Mouse (Mus musculus): Measurements from ENCODE around the gene Fignl1.
A peak's percentile ranks its signal among the peaks of the same experiment; 100 is the strongest.

The Fignl1 gene

GRCm38 (mm10) chr11:11831940-11832754, 23.4 kb upstream of the Fignl1 start:
- no peak for DNase-seq

GRCm38 (mm10) chr11:11831526-11831925, 22.8 kb upstream of the Fignl1 start:
- no peak for DNase-seq

- DNase-seq: no peak
Measured at GRCm38 (mm10) chr11:11830884-11831495, 22.2 kb upstream of the Fignl1 start.

- DNase-seq: no peak
Measured at GRCm38 (mm10) chr11:11829161-11830000, 20.6 kb upstream of the Fignl1 start.

- no peak for DNase-seq
Measured at GRCm38 (mm10) chr11:11828761-11829160, 20.0 kb upstream of the Fignl1 start.

GRCm38 (mm10) chr11:11828251-11828650, 19.5 kb upstream of the Fignl1 start:
- no peak for DNase-seq

- DNase-seq: no peak
Measured at GRCm38 (mm10) chr11:11826475-11826874, 17.7 kb upstream of the Fignl1 start.

GRCm38 (mm10) chr11:11825670-11826069, 16.9 kb upstream of the Fignl1 start:
- no peak for DNase-seq

GRCm38 (mm10) chr11:11824970-11825635, 16.3 kb upstream of the Fignl1 start:
- no peak for DNase-seq

GRCm38 (mm10) chr11:11823980-11824911, 15.5 kb upstream of the Fignl1 start:
- no peak for DNase-seq

- DNase-seq: no peak
Measured at GRCm38 (mm10) chr11:11822181-11823095, 13.7 kb upstream of the Fignl1 start.

GRCm38 (mm10) chr11:11821387-11821975, 12.7 kb upstream of the Fignl1 start:
- DNase-seq: no peak

GRCm38 (mm10) chr11:11820737-11821136, 12.0 kb upstream of the Fignl1 start:
- no peak for DNase-seq

- DNase-seq: peak; percentile 48 to 74
Measured at GRCm38 (mm10) chr11:11820251-11820650, 11.5 kb upstream of the Fignl1 start.

- DNase-seq: no peak
Measured at GRCm38 (mm10) chr11:11819206-11819605, 10.4 kb upstream of the Fignl1 start.

- DNase-seq: no peak
Measured at GRCm38 (mm10) chr11:11818797-11819196, 10.0 kb upstream of the Fignl1 start.

GRCm38 (mm10) chr11:11815737-11816136, 7.0 kb upstream of the Fignl1 start:
- DNase-seq: no peak

- DNase-seq: peak; percentile 69 to 73
Measured at GRCm38 (mm10) chr11:11811906-11812480, 3.2 kb upstream of the Fignl1 start.

GRCm38 (mm10) chr11:11809404-11810175, 828 bp upstream of the Fignl1 start:
- no peak for DNase-seq

All from cerebellum, postnatal 36 days (tissue).